Mouse (Mus musculus) B cell, adult 2 months (primary cell): ENCODE results near the gene Cxcl5.
"Not testable (repeated sequence)": the region's sequence is repeated elsewhere in the genome, so short reads cannot be mapped to it uniquely, and the experiment has no call there.

ENCODE experiments used
- DNase-seq, 2 experiments: peaks; one replicate each; pipeline ENCODE4 v3.0.0; 2022

Gene Cxcl5

GRCm38 (mm10) chr5:90785659-90786588 lies 26.8 kb downstream of the Cxcl5 start, which contains the start of gene Cxcl3:
Gene Cxcl3, plus strand, starts transcription at chr5:90786103.
- DNase-seq = no peak

- DNase-seq = no peak
Observed at GRCm38 (mm10) chr5:90788114-90788513, 29.0 kb downstream of the Cxcl5 start.

GRCm38 (mm10) chr5:90789306-90790073 lies 30.3 kb downstream of the Cxcl5 start:
- no peak for DNase-seq

GRCm38 (mm10) chr5:90790074-90790502 lies 30.9 kb downstream of the Cxcl5 start:
- DNase-seq = no peak

GRCm38 (mm10) chr5:90794195-90794625 lies 35.0 kb downstream of the Cxcl5 start, which contains the start of gene Cxcl15:
Gene Cxcl15, plus strand, starts transcription at chr5:90794534.
- no peak for DNase-seq

- not testable (repeated sequence) for DNase-seq
Observed at GRCm38 (mm10) chr5:90795392-90795791, 36.2 kb downstream of the Cxcl5 start.

GRCm38 (mm10) chr5:90804574-90804973 lies 45.4 kb downstream of the Cxcl5 start:
- DNase-seq = no peak

- DNase-seq = no peak
Observed at GRCm38 (mm10) chr5:90806050-90806449, 46.9 kb downstream of the Cxcl5 start.

- no peak for DNase-seq
Observed at GRCm38 (mm10) chr5:90807176-90807950, 48.2 kb downstream of the Cxcl5 start.
